Mouse (Mus musculus) brown adipose tissue, adult 24 weeks (tissue): ENCODE results near the gene Nfe2l1. TPM values are rescaled to one million over a fixed set of nuclear protein-coding genes. Genes with fewer than 3 reads are reported as not detected.
"Not testable (repeated sequence)": the region's sequence is repeated elsewhere in the genome, so short reads cannot be mapped to it uniquely, and the experiment has no call there.

ENCODE experiments used
- H3K27ac ChIP-seq: fragments of 200-500 bp; replicated peaks from 2 replicates; pipeline ENCODE4 v1.5.1; 2012; ENCODE audit warnings: low read depth, mild to moderate bottlenecking, low read length
- H3K4me1 ChIP-seq: fragments of 200-500 bp; 2 replicates; pipeline ENCODE4 v1.6.1; 2012; ENCODE audit warnings: low read length, mixed read lengths; ENCODE audit not compliant: control insufficient read depth, insufficient read depth, insufficient read length
- H3K4me3 ChIP-seq: fragments of 200-500 bp; 2 replicates; pipeline ENCODE4 v1.5.1; 2012; ENCODE audit warnings: low read depth, mild to moderate bottlenecking, low read length, moderate library complexity; ENCODE audit not compliant: insufficient read depth
- polyA plus RNA-seq: library from polyadenylated mRNA; stranded (reverse); fragments of >200 nt; gene quantifications from 2 replicates; pipeline ENCODE4 v1.2.4, GENCODE M21; 2012; ENCODE audit not compliant: missing spikeins, insufficient read depth, insufficient read length

Nfe2l1 gene
- polyA plus RNA-seq, 1 experiment, result 448 TPM

GRCm38 (mm10) chr11:96788871-96789795 lies 40.6 kb downstream of the Nfe2l1 start, which contains the start of gene Cbx1:
Gene Cbx1, plus strand, starts transcription at chr11:96789127.
- Histone ChIP-seq H3K4me1 (peaks cover 6% of the 10 kb centered on the region), H3K27ac (peak within 1 kb of the TSS; percentile 87), H3K4me3 (peak within 1 kb of the TSS; percentile 83)

DNA sequence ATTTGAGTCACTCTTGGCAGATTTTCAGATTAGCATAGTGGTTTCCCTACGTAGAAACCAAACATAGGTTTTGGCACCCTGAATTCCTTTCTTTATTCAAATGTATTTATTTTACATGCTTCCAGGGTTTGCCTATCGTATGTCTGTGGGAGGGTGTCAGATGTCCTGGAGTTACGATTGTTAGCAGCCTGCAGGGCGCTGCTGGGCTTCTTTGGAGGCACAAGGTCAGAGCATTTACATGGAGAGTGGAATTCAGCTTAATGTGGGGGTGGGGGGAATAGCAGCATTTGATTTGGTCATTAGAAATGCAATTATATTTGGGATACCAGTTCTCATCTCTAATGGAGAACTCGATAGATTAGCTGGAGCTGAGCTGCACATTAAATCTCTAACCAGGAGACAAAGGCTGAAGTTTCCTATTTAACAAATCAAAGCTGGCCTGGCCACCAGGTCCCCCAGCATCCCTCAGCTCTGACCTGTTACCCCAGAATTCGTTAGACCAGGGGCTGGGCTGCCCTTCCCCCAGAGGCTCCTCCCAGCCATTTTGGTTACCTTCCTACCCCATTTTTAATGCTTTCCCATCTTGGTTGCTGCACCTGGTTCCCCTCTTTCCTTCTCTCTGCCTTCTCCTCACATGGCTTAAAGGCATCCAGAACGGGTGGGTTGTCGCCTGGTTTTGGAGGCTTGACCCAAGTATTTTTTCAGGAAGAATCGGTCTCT lies 42.9 kb downstream of the Nfe2l1 start:
- Histone ChIP-seq H3K4me1 (peaks cover 6% of the 10 kb centered on the region), H3K4me3 (no peak overlapping the region), H3K27ac (no peak overlapping the region)

DNA sequence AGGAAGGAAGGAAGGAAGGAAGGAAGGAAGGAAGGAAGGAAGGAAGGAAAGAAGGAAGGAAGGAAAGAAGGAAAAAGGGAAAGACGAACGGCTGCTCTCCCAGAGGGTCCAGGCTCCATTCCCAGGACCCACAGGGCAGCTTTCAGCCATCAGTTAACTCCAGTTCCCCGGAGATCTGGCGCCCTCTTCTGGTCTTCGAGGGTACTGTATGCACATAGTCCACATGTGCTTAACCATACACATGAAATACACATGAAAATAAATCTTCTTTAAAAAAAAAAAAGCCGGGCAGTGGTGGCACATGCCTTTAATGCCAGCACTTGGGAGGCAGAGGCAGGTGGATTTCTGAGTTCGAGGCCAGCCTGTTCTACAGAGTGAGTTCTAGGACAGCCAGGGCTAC lies 44.9 kb downstream of the Nfe2l1 start:
- not testable (repeated sequence) for H3K27ac ChIP-seq, H3K4me1 ChIP-seq, H3K4me3 ChIP-seq

GRCm38 (mm10) chr11:96781425-96781824 lies 48.3 kb downstream of the Nfe2l1 start:
- Histone ChIP-seq H3K4me3 (no peak overlapping the region), H3K27ac (no peak overlapping the region), H3K4me1 (peaks cover 4% of the 10 kb centered on the region; the same call in 1 of the 2 replicates)

DNA sequence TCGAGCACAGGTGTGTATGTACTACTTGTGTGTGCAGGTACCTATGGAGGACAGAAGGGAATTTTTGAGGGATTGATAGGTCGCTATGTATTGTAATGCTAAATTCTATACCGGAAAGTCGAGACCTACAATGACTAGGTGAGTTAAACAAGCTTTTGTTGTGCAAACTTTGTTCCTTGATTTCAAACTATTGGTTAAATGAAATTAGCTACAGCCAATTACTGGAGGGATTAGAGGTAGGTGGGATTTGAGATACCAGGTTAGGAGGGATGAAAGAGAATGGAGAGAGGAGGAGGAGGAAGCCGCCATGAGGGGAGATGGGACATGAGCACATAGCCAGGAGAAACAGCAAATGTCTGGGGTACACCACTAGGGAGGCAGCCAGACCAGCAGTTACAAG lies 49.5 kb downstream of the Nfe2l1 start:
- H3K4me3 ChIP-seq, result no peak overlapping the region
- peaks cover 4% of the 10 kb centered on the region; the same call in 1 of the 2 replicates for H3K4me1 ChIP-seq
- no peak overlapping the region for H3K27ac ChIP-seq

DNA sequence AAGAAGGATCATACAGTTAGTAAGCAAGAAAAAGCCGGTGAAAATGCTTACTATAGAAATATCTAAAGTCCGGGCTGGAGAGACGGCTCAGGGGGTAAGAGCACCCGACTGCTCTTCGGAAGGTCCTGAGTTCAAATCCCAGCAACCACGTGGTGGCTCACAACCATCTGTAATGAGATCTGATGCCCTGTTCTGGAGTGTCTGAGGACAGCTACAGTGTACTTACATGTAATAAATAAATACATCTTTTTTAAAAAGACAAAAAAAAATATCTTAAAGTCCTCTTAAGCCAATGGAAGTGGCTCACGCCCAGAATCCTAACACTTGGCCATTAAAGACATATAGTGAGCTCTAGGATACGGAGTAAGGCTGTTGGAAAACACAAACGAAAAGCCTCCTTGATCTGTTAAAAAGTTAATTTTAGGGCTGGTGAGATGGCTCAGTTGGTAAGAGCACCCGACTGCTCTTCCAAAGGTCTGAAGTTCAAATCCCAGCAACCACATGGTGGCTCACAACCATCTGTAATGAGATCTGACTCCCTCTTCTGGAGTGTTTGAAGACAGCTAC lies 51.6 kb downstream of the Nfe2l1 start:
- H3K4me1 ChIP-seq, result not testable (repeated sequence)
- Histone ChIP-seq H3K4me3 (peak overlapping the region; percentile 50; the same call in 1 of the 2 replicates), H3K27ac (0 out of 2 replicates have a peak overlapping the region, but pooled peaks have one; percentile 29)

DNA sequence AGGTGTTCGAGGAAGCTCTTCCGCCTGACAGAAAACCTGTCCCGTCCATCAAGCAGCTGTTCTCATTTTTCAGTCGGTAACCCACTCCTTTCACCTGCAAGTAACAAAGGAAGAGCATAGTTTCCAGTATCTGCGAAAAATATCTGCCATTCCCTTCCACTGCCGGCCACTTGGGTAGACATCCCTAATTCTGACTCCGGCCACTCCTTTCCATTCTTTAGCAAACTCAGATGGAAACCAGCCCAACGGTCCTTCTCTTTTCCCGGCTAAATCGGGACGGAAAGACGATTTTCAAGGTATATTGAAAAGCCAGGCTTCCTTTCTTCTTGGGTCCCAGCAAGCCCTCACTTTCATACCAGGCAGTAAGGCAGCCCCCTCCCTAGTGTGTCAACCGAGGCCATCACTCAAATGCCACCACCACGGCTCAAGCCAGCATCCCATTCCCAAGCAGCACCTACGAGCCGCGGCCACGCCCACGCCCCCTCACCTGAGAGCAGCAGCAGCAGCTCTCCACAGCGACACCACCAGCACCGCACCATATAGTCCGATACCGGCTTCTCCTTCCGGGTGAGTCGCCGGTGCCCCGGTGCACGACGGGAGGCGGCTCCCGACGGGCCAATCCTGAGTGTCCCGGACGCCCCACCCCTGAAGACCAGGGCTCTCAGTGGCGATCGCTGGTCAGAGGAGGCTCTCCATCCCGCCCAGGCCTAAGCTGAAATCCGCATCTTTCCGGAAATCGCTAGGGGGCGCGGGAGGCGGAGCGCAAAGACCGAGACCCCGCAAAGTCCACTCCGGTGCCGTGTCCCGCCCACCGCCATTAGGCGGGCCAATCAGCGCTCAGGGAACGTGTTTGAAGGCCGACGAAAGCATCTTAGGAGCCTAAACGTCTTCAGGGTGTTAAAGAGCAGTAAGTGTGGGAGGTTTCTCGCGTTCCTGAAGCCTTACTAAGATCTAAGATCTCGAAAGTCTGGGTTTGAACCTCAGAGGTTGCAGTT lies 52.5 kb downstream of the Nfe2l1 start, which contains the start of gene Snx11:
Snx11 (minus strand) TSS at position 592 of the 995 bp plus-strand sequence.
- peaks cover 4% of the 10 kb centered on the region; the same call in 1 of the 2 replicates for H3K4me1 ChIP-seq
- peak within 1 kb of the TSS; percentile 93 for H3K27ac ChIP-seq
- peak within 1 kb of the TSS; percentile 88 for H3K4me3 ChIP-seq

DNA sequence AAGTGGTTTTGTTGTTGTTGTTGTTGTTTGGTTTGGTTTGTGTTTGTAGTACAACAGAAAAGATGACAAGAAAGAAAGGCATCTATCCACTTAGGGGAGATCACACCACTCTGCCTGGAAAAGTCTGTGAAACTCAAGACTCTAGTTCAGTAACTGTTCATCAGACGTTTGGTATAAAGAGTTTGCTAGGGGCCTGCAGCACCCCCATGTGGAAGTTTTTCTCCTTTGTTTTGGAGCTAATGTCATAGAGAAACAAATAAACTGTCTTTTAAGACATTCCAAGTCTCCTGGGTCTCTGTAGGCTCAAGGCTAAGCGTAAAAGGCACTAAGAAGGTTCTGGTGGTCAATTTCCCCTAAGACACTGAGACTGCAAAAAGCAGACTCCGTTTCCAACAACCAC lies 53.7 kb downstream of the Nfe2l1 start:
- Histone ChIP-seq H3K4me3 (peak overlapping the region; percentile 88), H3K27ac (peak overlapping the region; percentile 93), H3K4me1 (peaks cover 4% of the 10 kb centered on the region; the same call in 1 of the 2 replicates)

DNA sequence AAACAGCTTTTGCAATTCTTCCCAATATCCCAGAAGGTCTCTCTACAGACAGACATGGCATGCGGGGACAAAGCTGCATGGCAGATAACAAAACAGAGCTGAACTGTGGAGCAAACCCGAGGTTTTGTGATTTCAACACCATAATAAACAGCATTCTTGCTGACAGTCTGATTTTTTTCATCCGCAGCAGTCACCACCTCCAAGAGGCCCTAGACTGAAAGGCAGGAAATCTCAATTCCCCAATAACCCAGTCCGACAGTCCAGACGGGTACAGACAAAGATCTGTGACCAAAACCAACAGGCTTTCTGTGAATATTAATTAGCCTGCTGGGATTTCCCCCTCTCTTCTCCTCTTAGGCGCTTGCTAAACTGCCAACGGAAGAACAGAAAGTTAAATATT lies 54.1 kb downstream of the Nfe2l1 start:
- Histone ChIP-seq H3K4me1 (peaks cover 4% of the 10 kb centered on the region; the same call in 1 of the 2 replicates), H3K27ac (peak overlapping the region; percentile 93), H3K4me3 (peak overlapping the region; percentile 27)

GRCm38 (mm10) chr11:96775063-96775462 lies 54.7 kb downstream of the Nfe2l1 start:
- H3K27ac ChIP-seq, result peak overlapping the region; percentile 93
- H3K4me3 ChIP-seq, result peak overlapping the region; percentile 34
- H3K4me1 ChIP-seq, result peaks cover 4% of the 10 kb centered on the region; the same call in 1 of the 2 replicates

GRCm38 (mm10) chr11:96774536-96774935 lies 55.2 kb downstream of the Nfe2l1 start:
- Histone ChIP-seq H3K27ac (peak overlapping the region; percentile 93), H3K4me1 (peaks cover 4% of the 10 kb centered on the region; the same call in 1 of the 2 replicates), H3K4me3 (peak overlapping the region; percentile 34)

GRCm38 (mm10) chr11:96772413-96772812 lies 57.4 kb downstream of the Nfe2l1 start:
- Histone ChIP-seq H3K27ac (no peak overlapping the region), H3K4me1 (peaks cover 4% of the 10 kb centered on the region; the same call in 1 of the 2 replicates), H3K4me3 (no peak overlapping the region)

DNA sequence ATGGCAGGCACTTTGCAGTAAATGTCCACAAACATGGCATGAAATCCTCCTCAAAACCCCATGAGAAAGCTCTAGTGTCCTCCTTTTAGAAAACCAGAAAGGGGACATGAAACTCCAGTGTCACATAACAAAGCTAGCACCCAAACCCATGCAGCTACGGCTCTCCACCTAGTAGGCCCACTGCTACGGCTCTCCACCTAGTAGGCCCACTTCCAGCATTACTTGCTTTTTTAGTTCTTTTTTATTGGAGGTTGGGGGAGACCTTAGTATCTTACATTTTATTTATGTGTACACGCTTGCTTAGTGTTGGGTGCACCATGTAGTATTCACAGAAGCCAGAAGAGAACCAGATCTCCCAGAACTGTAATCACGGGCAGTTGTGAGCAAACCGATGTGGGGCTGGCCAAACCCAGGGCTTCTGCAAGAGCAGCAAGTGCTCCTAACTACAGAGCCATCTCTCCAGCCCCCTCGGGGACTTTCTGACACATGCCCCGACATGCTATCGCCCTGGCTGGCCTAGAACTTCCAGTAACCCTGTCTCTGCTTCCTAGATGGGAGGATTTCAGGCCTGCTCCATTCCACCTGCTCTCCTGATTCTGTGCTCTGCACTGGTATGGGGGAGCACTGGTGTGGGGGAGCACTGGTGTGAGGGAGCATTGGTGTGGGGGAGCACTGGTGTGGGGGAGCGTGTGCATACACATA lies 58.3 kb downstream of the Nfe2l1 start:
- H3K4me1 ChIP-seq, result peaks cover 2% of the 10 kb centered on the region; the same call in 1 of the 2 replicates

More for the DNA sequence above, 58.3 kb downstream of the Nfe2l1 start:
- H3K4me3 ChIP-seq, result no peak overlapping the region
- H3K27ac ChIP-seq, result no peak overlapping the region
